Mouse (Mus musculus): Measurements from ENCODE around the gene Snapc3. TPM values are rescaled to one million over a fixed set of nuclear protein-coding genes. Genes with fewer than 3 reads are reported as not detected.

The Snapc3 gene
- polyA plus RNA-seq, 1 experiment = not detected

DNA sequence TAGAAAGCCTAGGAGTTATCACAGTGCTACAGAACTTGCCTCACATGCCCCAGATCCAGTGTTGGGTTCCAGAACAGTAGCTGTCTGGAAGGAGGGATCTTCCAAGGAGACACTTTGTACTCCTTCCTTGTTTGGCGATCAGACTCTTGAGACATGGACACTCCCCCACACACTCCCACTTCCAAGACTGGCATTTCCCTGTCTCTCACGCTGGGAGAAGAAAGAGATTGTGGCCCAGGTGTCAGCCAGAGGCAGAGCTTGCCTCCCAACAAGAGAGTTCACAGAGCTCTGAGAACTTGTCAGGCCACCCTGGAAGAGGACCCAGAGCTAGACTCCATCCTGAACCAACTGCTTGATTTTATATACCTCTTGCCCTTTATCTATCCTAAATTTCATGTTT is 27.0 kb upstream of the Snapc3 start:
- 48% methylated on average over 2 of the region's 2 CpGs for WGBS
- TF ChIP-seq CTCF (IDR thresholded peaks at IDR 0.05; ENCODE audit: insufficient read depth, low read depth, low read length) (no peak), POLR2A (IDR thresholded peaks at IDR 0.05; ENCODE audit: insufficient read depth, low read depth, low read length) (no peak)
- Histone ChIP-seq H3K4me3 (ENCODE audit: insufficient read depth, low read depth, low read length) (no peak overlapping the region), H3K27ac (ENCODE audit: insufficient read depth, low read depth, low read length) (no peak overlapping the region), H3K4me1 (ENCODE audit: control insufficient read depth, insufficient read depth, low read length) (no peaks in the 10 kb centered on the region)

DNA sequence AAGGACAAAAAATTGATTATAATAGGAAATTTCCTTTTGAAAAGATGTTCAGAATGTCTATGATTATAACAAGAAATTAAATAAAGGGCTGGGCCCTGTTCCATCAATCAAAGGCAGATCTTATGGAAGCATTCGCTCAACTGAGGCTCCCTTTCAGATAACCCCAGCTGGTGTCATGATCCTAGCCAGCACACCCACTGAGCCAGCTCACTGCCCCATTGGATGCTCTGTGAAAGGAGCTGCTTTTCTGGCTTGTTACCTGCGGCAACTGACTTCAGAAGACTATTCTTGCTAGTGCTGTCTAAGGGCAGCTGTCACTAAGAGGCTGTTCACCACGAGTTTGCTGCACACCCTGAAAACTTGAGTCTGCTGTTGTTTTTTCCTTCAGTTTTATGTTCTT is 25.6 kb upstream of the Snapc3 start:
- H3K4me3 ChIP-seq (ENCODE audit: insufficient read depth, low read depth, low read length) = no peak overlapping the region
- H3K4me1 ChIP-seq (ENCODE audit: control insufficient read depth, insufficient read depth, low read length) = no peaks in the 10 kb centered on the region
- WGBS = 46% methylated on average over 3 of the region's 3 CpGs
- TF ChIP-seq CTCF (IDR thresholded peaks at IDR 0.05; ENCODE audit: insufficient read depth, low read depth, low read length) (no peak), POLR2A (IDR thresholded peaks at IDR 0.05; ENCODE audit: insufficient read depth, low read depth, low read length) (no peak)
- H3K27ac ChIP-seq (ENCODE audit: insufficient read depth, low read depth, low read length) = no peak overlapping the region

DNA sequence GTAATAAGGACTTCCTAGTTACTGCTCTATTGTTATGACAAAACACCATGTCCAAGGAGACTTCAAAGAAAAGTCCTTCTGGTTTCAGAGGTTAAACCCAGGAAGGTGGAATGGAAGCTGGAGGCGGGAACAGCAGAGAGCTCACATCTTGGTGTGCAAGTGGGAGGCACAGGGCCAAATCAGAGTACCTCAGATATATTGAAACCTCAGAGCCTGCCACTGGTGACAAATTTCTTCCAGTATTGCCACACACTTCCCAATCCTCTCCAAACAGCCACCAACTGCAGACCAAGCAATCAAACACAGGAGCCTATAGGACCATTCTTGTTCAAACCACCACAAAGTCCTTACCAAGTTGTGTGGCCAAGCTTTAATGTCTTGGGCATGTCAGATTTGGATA is 23.8 kb upstream of the Snapc3 start:
- H3K4me3 ChIP-seq (ENCODE audit: insufficient read depth, low read depth, low read length) = no peak overlapping the region
- TF ChIP-seq POLR2A (IDR thresholded peaks at IDR 0.05; ENCODE audit: insufficient read depth, low read depth, low read length) (no peak), CTCF (IDR thresholded peaks at IDR 0.05; ENCODE audit: insufficient read depth, low read depth, low read length) (no peak)
- H3K4me1 ChIP-seq (ENCODE audit: control insufficient read depth, insufficient read depth, low read length) = no peaks in the 10 kb centered on the region
- 82% methylated on average over 1 of the region's 1 CpGs for WGBS
- no peak overlapping the region; the same call in 1 of the 2 replicates for H3K27ac ChIP-seq (ENCODE audit: insufficient read depth, low read depth, low read length)

DNA sequence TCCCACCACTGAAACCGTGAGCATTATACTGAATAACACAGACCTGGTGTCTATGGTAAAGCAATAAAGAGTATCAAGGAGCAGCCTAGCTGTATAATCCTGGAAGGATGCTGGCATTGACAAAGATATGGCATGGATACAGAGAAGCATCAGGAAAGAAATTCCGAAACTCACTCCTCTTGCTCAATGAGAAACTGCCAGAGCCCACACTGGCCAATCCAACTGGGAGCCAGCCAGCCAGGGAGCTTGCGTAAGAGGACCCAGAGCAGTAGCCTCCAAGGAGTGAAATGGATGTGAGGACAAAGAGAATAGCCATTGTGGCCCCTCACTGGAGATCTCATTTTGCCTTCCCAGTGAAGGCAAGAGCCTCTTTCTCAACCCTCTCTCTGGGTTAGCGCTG is 21.2 kb upstream of the Snapc3 start:
- TF ChIP-seq POLR2A (IDR thresholded peaks at IDR 0.05; ENCODE audit: insufficient read depth, low read depth, low read length) (no peak), CTCF (IDR thresholded peaks at IDR 0.05; ENCODE audit: insufficient read depth, low read depth, low read length) (no peak)
- H3K4me3 ChIP-seq (ENCODE audit: insufficient read depth, low read depth, low read length) = no peak overlapping the region
- no peak overlapping the region for H3K27ac ChIP-seq (ENCODE audit: insufficient read depth, low read depth, low read length)
- WGBS = 88% methylated on average over 4 of the region's 4 CpGs
- no peaks in the 10 kb centered on the region for H3K4me1 ChIP-seq (ENCODE audit: control insufficient read depth, insufficient read depth, low read length)

DNA sequence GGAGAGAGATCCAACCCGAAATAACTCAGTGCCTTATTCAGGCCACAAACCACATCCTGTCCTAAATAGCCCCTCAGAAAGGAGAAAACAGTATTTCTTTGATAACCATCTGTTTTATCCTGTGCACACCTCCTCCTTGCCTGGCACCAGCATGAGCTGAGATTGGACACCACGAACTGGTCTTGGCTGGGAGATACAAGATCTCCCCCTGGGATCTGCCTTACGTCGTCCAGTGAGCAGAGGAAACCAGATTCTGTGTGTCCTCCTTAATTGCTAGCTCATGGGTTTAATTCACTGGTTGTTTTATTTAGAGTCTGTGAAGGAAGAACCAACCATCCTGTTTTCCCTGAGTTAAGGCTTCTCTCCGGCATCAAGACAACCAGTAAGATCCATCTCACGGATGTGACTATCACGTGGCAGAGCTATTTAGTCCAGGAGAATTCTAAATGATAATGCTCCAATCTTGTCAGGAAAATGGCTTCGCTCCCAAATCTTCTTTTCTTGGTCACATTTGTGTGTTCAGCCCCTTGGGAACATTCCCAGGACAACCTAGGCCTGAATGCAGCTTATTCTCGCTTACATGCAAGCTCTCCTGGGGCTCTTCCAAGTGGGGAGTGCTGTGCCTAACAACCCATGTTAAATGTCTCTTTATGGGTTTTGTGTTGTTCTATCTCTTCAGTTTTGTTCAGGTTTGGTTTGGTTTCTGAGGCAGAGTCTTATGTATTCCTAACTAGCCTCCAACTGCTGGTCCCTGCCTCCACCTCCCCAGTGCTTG is 20.3 kb upstream of the Snapc3 start:
- Histone ChIP-seq H3K4me1 (ENCODE audit: control insufficient read depth, insufficient read depth, low read length) (no peaks in the 10 kb centered on the region), H3K27ac (ENCODE audit: insufficient read depth, low read depth, low read length) (no peak overlapping the region), H3K4me3 (ENCODE audit: insufficient read depth, low read depth, low read length) (no peak overlapping the region)
- TF ChIP-seq CTCF (IDR thresholded peaks at IDR 0.05; ENCODE audit: insufficient read depth, low read depth, low read length) = no peak
- 44% methylated on average over 9 of the region's 9 CpGs for WGBS

DNA sequence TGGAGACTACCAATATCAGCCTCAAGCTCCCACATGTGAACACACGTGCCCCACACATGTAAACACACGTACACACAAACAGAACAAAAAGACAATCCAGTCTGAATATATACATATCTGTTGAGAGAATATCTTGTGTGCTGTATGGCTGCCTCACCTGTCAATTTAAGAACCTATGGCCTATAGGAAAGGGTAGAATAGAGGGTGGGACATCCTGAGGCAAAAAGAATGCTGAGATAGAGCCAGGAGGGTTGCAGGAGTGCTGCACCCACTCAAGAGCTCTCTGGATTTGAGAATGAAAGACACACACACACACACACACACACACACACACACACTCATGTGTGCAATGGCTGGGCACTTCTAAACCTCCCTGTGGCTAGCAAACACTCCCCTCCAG is 19.0 kb upstream of the Snapc3 start:
- H3K4me1 ChIP-seq (ENCODE audit: control insufficient read depth, insufficient read depth, low read length) = no peaks in the 10 kb centered on the region
- no peak overlapping the region for H3K4me3 ChIP-seq (ENCODE audit: insufficient read depth, low read depth, low read length)
- 96% methylated on average over 2 of the region's 2 CpGs for WGBS
- no peak for TF ChIP-seq CTCF (IDR thresholded peaks at IDR 0.05; ENCODE audit: insufficient read depth, low read depth, low read length)
- no peak for TF ChIP-seq POLR2A (IDR thresholded peaks at IDR 0.05; ENCODE audit: insufficient read depth, low read depth, low read length)
- no peak overlapping the region for H3K27ac ChIP-seq (ENCODE audit: insufficient read depth, low read depth, low read length)

DNA sequence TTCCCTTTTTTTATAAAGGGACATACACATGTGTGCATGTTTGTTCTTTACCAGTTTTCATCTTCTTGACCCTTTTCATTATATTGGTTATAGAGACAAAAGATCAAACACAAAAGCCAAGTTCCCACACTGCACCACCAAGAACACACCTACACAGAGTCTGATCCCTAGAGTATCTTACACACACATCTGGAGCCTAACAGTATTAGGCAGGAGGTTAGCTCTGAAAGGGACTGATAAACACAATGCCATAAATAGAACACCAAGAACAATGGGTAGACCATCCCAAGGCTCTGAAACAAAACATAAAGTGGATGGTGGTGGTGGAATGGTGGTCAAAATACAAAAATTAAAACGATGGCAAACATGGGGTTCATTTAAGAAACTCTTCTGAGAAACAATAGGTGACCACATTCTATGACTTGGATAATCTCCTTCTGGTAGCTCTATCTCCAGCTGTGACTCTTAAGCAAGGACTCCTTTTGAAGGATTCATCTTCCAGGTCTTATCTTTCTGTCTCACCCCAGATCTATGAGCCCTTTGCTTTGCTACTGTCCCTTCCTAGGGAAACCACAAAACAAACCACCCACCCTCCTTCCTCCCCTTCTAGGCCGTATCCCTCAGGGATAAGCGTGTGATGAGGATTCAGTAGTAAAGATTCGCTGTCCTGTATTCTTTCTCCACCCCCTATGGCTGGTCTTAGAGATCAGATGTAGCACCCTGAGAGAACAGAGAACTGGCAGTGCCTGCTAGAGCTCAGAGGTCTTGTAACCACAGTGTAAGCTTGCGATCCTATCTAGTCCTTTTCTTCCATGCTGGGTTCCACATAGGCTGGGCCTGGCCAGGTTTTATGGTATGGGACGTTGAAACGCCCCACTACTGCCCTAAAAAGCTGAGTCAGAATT is 16.6 kb upstream of the Snapc3 start:
- no peak overlapping the region for H3K27ac ChIP-seq (ENCODE audit: insufficient read depth, low read depth, low read length)
- H3K4me3 ChIP-seq (ENCODE audit: insufficient read depth, low read depth, low read length) = no peak overlapping the region
- 91% methylated on average over 7 of the region's 7 CpGs for WGBS
- TF ChIP-seq CTCF (IDR thresholded peaks at IDR 0.05; ENCODE audit: insufficient read depth, low read depth, low read length) (no peak), POLR2A (IDR thresholded peaks at IDR 0.05; ENCODE audit: insufficient read depth, low read depth, low read length) (no peak)
- no peaks in the 10 kb centered on the region for H3K4me1 ChIP-seq (ENCODE audit: control insufficient read depth, insufficient read depth, low read length)

DNA sequence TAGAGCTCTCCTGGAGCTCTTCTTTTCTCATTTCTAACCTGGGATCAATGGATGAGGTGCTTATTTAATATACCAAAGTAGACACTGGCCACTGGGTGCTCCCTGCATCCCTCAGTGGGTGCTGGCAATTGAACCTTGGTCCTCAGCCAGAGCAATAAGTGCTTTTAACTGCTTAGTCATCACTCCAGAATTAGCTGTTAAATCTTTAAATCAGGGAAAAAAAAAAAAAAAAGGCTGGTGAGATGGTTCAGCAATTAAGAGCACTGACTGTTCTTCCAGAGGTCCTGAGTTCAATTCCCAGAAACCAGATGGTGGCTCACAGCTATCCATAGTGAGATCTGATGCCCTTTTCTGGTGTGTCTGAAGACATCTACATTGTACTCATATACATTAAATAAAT is 15.8 kb upstream of the Snapc3 start:
- Histone ChIP-seq H3K4me1 (ENCODE audit: control insufficient read depth, insufficient read depth, low read length) (no peaks in the 10 kb centered on the region), H3K27ac (ENCODE audit: insufficient read depth, low read depth, low read length) (no peak overlapping the region), H3K4me3 (ENCODE audit: insufficient read depth, low read depth, low read length) (no peak overlapping the region)
- no peak for TF ChIP-seq POLR2A (IDR thresholded peaks at IDR 0.05; ENCODE audit: insufficient read depth, low read depth, low read length)
- TF ChIP-seq CTCF (IDR thresholded peaks at IDR 0.05; ENCODE audit: insufficient read depth, low read depth, low read length) = no peak

DNA sequence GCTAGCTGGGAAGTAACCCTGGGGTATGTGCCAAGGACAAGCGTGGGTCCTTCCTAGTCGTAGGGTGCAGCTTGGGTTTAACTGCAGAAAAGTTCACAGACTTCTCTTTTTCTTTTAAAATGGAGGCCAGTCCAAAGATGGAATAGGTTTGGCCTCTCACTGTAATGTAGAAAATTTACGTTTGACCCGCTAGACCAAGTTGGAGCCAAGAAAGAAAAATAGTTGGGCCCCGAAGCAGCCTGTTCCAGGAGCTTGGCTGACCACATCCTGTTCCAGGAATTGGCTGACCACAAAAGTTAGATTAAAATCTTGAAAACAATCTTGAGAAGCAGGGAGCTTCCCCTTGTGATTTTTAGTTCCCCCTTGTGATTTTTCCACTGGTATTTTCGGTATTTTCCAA is 9.8 kb upstream of the Snapc3 start:
- Histone ChIP-seq H3K27ac (ENCODE audit: insufficient read depth, low read depth, low read length) (no peak overlapping the region), H3K4me1 (ENCODE audit: control insufficient read depth, insufficient read depth, low read length) (no peaks in the 10 kb centered on the region), H3K4me3 (ENCODE audit: insufficient read depth, low read depth, low read length) (no peak overlapping the region)
- TF ChIP-seq CTCF (IDR thresholded peaks at IDR 0.05; ENCODE audit: insufficient read depth, low read depth, low read length) (no peak), POLR2A (IDR thresholded peaks at IDR 0.05; ENCODE audit: insufficient read depth, low read depth, low read length) (no peak)
- 89% methylated on average over 6 of the region's 6 CpGs for WGBS
